In the genomic region with DNA sequence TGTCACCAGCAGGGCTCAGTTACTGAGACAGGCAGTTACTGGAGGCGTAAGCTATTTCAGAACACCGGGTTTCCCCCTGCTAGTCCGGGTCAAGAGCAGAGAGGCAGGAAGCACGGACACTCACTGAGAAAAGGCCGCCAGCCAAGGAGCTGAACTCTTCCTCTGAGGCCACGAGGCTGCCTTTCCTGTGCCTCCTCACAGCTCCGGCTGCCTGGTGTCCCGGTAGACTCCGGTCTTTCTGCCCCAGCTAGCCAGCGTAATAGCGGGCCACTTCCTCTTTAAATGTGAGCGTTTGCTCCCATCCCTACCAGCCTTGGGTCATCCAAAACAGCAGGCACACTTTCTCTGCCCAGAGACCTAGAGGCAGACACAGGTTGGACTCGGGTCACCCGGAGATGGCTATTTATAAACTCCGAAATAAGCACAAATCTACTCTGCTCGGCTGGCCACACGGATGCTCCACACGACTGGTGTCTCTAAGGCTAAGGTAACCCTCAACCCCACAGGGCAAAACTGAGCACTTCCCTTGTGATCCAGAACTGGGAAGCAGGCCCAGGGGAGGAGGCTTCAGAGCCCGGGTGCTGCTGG, we compare ENCODE assay signal across 8 mouse cellular contexts. TPM values are rescaled to one million over a fixed set of nuclear protein-coding genes. Genes with fewer than 3 reads are reported as not detected.
DNase-seq lines count a peak whose midpoint lies in the region; ATAC-seq lines count a peak whose summit lies in the region.

No protein-coding gene starts in this region.

- peak; percentile 55 for DNase-seq in embryo, embryonic 10 days (ENCODE audit: low spot score)
- DNase-seq in embryo, embryonic 9.5 days (ENCODE audit: extremely low spot score), result no peak
- DNase-seq in spleen, adult 18-20 months, result peak; percentile 22 to 25
- no peak for DNase-seq in spleen, adult 12 weeks (ENCODE audit: low spot score)
- DNase-seq in gastrocnemius, postnatal 25 days, result peak; percentile 74
- DNase-seq in kidney, adult 8-10 months, result peak; percentile 8 to 23
- peak; percentile 22 for DNase-seq in neural tube, embryonic 10.5 days (ENCODE audit: extremely low spot score, low spot score)

- no peak for ATAC-seq in CD4-positive, CD25-positive, alpha-beta regulatory T cell, adult 4 months

RNA-seq across cellular contexts. Expression of gene 3425401B19Rik, which starts 1.7 kb away (rescaled TPM):
- 100 to 1,000 TPM; 269 to 303 TPM for total RNA-seq in gastrocnemius, postnatal 25 days (2021)
- not detected for polyA plus RNA-seq in CD4-positive, CD25-positive, alpha-beta regulatory T cell, adult 4 months (2017; shearing (Covaris generic))

Comparison
In these comparisons a context has a peak if more than half of its experiments do, and no peak if none do; other contexts are left out.
1. DNase-seq: peak in embryo, embryonic 10 days (single experiment), spleen, adult 18-20 months (2 of 2), gastrocnemius, postnatal 25 days (single experiment), kidney, adult 8-10 months (2 of 2) and neural tube, embryonic 10.5 days (single experiment); none in embryo, embryonic 9.5 days (single experiment) and spleen, adult 12 weeks (single experiment).